Mouse (Mus musculus): ENCODE data around the gene Tmem176b. TPM values are rescaled to one million over a fixed set of nuclear protein-coding genes. Genes with fewer than 3 reads are reported as not detected.
"Not testable (repeated sequence)": the region's sequence is repeated elsewhere in the genome, so short reads cannot be mapped to it uniquely, and the experiment has no call there.

Gene Tmem176b
- polyA plus RNA-seq, 1 experiment from 2014 or later: 235 TPM

DNA sequence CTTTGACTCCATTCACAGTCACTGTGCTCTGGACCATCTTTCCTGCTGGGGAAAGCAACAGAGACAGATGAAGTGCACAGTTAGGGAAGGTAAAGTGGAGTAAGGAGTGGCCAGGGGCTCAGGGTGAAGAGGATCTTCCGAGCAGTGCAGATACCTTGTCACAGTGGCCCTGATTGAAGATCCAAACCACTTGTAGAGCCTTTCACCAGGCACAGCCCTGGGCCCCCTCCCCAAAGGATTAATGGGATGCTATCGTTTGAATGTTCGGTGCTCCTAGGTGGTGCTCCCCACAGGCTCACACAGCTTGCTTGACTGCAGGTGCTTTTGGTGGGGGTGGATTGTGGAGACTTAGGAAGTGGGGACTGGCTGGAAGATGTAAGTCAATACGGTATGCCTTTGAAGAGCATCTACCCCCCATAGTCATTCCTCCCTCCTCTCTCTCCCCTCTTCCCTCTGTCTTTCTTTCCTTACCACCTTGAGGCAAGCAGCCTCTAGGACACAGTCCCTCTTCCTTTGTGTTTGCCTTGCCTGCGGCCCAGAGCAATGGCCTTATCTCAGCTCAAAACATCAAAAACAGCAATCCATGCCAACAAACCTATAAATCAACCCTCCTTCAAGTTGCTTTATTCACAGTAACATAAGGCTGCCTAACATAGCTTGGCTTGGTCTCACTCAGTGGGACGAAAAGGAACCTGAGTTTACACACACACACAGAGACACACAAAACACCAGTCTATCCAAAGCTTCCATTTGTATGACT, 2.8 kb downstream of the Tmem176b start:
- H3K4me1 ChIP-seq: peaks cover 43% of the 10 kb centered on the region
- no peak overlapping the region for H3K4me3 ChIP-seq
- ATAC-seq (ENCODE audit: insufficient number of reproducible peaks, low FRiP score, low TSS enrichment, low read depth): no peak
- no peak overlapping the region for H3K9ac ChIP-seq
- H3K4me2 ChIP-seq: 0 out of 2 replicates have a peak overlapping the region, but pooled peaks have one; percentile 2
- no peaks in the 10 kb centered on the region for H3K9me3 ChIP-seq
- H3K27me3 ChIP-seq: no peaks in the 10 kb centered on the region
- WGBS: 59% methylated on average over 6 of the region's 6 CpGs
- H3K36me3 ChIP-seq: peaks cover 46% of the 10 kb centered on the region
- H3K27ac ChIP-seq: no peak overlapping the region

DNA sequence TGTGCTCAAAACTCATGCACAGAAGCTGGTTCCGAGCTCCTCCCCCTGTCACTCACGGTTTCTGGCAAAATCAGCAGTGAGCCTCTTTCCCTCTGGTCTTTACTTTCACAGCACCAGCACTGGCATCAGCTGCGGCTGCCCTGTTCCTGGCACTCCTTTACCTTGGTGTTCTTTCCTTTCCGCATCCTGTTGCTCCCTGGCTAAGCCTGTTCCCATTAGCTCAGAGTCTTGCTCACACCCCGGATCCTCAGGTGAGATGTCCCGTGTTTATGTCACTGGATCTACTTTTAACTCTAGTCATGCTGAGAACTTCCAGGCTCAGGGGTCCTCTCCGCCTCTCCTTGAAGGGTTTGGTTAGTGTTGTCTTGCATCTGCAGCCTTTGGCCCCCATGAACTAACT, 3.8 kb downstream of the Tmem176b start:
- Histone ChIP-seq H3K4me1 (peaks cover 43% of the 10 kb centered on the region), H3K4me3 (no peak overlapping the region), H3K36me3 (peaks cover 56% of the 10 kb centered on the region), H3K9me3 (no peaks in the 10 kb centered on the region), H3K9ac (no peak overlapping the region), H3K4me2 (no peak overlapping the region), H3K27ac (no peak overlapping the region), H3K27me3 (no peaks in the 10 kb centered on the region)
- ATAC-seq (ENCODE audit: insufficient number of reproducible peaks, low FRiP score, low TSS enrichment, low read depth): no peak
- WGBS: 80% methylated on average over 7 of the region's 7 CpGs

DNA sequence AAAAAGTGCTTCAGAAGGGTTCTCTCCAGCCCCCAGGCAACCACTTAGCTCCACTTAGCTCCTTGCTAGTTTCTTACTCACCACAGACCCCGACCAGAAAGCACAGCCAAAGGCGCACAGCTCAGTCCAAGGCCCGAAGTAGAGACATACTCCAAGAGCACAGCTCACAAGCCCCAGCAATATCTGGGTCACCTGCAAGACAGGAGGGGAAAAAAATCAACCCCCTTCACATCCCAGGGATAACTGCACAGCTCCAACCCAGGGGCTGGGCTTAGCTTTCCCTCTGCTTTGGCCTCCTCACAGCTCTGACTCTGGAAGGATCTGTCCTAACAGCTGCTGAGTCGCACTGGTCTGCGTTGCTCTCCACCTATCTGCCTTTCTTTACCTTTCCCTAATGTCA, 5.2 kb downstream of the Tmem176b start:
- no peaks in the 10 kb centered on the region for H3K9me3 ChIP-seq
- H3K4me2 ChIP-seq: no peak overlapping the region
- no peak overlapping the region for H3K9ac ChIP-seq
- H3K27me3 ChIP-seq: no peaks in the 10 kb centered on the region
- ATAC-seq (ENCODE audit: insufficient number of reproducible peaks, low FRiP score, low TSS enrichment, low read depth): no peak
- H3K4me1 ChIP-seq: peaks cover 30% of the 10 kb centered on the region
- peaks cover 63% of the 10 kb centered on the region for H3K36me3 ChIP-seq
- 88% methylated on average over 5 of the region's 5 CpGs for WGBS
- no peak overlapping the region for H3K27ac ChIP-seq
- H3K4me3 ChIP-seq: no peak overlapping the region

DNA sequence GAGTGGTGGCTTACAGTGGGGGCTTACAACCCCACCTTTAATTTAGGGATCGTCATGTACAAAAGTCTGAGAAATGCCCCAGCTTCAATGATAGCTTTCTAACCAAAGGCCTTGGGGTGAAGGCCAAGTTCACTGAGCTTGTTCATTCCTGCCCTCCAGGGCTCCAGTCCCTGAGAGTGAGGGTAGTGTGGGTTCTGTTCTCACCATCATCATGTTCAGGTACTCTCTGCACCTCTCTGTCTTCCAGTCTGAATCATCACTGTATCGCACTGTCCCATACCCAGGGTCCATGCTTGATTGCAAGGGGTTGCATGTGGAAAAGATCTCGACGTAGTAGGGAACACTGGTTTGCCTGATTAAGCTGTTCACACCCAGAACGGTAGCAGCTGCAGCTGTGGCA, 6.1 kb downstream of the Tmem176b start:
- no peak overlapping the region for H3K4me2 ChIP-seq
- no peak overlapping the region for H3K4me3 ChIP-seq
- H3K36me3 ChIP-seq: peaks cover 63% of the 10 kb centered on the region
- no peaks in the 10 kb centered on the region for H3K27me3 ChIP-seq
- H3K9me3 ChIP-seq: no peaks in the 10 kb centered on the region
- peaks cover 22% of the 10 kb centered on the region for H3K4me1 ChIP-seq
- H3K9ac ChIP-seq: no peak overlapping the region
- H3K27ac ChIP-seq: no peak overlapping the region
- no peak for ATAC-seq (ENCODE audit: insufficient number of reproducible peaks, low FRiP score, low TSS enrichment, low read depth)
- 81% methylated on average over 5 of the region's 5 CpGs for WGBS

DNA sequence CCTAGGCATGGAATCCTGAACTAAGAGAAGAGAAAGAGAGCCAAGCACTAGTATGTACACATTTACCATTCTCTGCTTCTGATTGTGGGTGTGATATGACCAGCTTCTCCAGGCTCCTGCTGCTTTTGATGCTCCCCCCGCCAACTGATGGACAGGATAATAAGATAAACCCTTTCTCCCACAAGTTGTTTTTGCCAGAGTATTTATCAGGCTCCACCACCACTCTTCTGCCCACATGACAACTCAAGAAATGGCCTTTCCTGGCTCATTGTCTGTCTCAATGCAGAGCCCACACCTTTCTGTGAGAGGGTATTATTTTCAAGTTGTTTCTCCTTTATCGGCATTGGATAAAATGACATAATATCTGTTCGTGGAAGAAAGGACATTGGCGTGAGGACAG, 7.8 kb downstream of the Tmem176b start:
- no peaks in the 10 kb centered on the region for H3K27me3 ChIP-seq
- no peak overlapping the region for H3K4me3 ChIP-seq
- no peak overlapping the region for H3K9ac ChIP-seq
- H3K36me3 ChIP-seq: peaks cover 63% of the 10 kb centered on the region
- peaks cover 8% of the 10 kb centered on the region for H3K4me1 ChIP-seq
- no peak overlapping the region for H3K4me2 ChIP-seq
- H3K9me3 ChIP-seq: no peaks in the 10 kb centered on the region
- 97% methylated on average over 4 of the region's 4 CpGs for WGBS
- no peak overlapping the region for H3K27ac ChIP-seq
- no peak for ATAC-seq (ENCODE audit: insufficient number of reproducible peaks, low FRiP score, low TSS enrichment, low read depth)

DNA sequence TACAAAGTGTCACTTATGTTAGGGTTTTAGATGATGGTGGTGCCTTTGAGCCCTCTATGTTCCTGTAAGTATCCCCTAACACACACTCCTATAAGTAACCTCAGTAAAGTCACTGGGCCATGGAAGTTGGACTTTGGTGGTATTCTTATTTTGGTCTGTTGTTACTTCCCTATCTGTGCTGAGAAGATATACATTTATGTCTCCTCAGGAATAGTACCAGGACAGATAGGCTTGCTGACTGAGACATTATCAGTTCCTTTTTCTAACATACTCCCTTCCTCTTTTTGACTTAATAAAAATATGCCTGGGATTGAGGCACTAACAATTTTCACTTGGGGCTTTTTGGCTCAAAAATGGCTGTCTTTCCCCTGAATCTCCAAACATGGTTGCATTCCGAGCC, 8.9 kb downstream of the Tmem176b start:
- H3K27me3 ChIP-seq: no peaks in the 10 kb centered on the region
- H3K36me3 ChIP-seq: peaks cover 54% of the 10 kb centered on the region
- 0 out of 2 replicates have a peak, but pooled peaks cover 2% of the 10 kb centered on the region for H3K4me1 ChIP-seq
- no peak overlapping the region for H3K27ac ChIP-seq
- no peak overlapping the region for H3K4me3 ChIP-seq
- no peak overlapping the region for H3K9ac ChIP-seq
- WGBS: 88% methylated on average over 1 of the region's 1 CpGs
- H3K9me3 ChIP-seq: no peaks in the 10 kb centered on the region
- H3K4me2 ChIP-seq: no peak overlapping the region
- no peak for ATAC-seq (ENCODE audit: insufficient number of reproducible peaks, low FRiP score, low TSS enrichment, low read depth)

DNA sequence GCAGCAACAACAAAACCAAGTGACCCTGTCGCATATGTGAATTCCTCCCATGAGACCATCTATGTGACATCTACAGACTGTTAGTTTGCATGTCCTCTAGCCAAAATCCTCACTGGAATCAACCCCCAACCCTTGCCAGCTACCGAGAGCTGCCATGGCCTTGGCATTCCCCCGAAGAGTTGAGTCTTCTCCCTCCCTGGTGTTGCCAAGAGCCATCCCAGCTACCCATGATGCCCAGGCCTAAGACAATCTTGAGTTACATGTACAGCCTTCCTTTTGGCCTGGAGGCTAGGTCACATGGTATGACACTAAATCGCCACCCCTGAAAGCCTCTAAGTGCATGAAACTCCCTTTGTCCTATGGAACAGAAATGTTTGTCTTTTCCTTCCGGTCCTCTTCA, 10.2 kb downstream of the Tmem176b start:
- no peak overlapping the region for H3K9ac ChIP-seq
- no peaks in the 10 kb centered on the region for H3K4me1 ChIP-seq
- peaks cover 43% of the 10 kb centered on the region for H3K36me3 ChIP-seq
- ATAC-seq (ENCODE audit: insufficient number of reproducible peaks, low FRiP score, low TSS enrichment, low read depth): no peak
- H3K27ac ChIP-seq: no peak overlapping the region
- H3K9me3 ChIP-seq: no peaks in the 10 kb centered on the region
- no peaks in the 10 kb centered on the region for H3K27me3 ChIP-seq
- no peak overlapping the region for H3K4me2 ChIP-seq
- 89% methylated on average over 5 of the region's 5 CpGs for WGBS
- H3K4me3 ChIP-seq: no peak overlapping the region

DNA sequence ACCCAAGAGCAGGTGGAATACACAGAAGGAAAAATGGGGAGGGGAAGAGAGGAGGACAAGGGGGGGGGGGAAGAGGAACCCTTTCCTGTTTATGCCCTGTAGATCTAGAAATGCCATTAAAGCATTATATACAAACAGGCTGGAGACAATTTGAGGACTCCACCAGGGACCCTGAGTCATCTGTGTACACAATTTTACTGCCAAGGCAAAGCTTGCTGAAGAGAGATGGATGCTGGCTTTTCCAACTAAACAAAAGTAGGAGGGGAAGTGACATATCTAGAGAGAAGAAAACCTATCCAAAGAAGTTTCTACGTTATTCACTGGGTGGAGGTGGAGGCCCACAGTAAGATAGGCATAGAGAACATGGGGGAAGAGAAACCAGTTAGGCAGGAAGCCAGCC, 11.1 kb downstream of the Tmem176b start:
- no peak for ATAC-seq (ENCODE audit: insufficient number of reproducible peaks, low FRiP score, low TSS enrichment, low read depth)
- no peak overlapping the region for H3K27ac ChIP-seq
- no peak overlapping the region for H3K4me3 ChIP-seq
- no peaks in the 10 kb centered on the region for H3K4me1 ChIP-seq
- H3K9ac ChIP-seq: no peak overlapping the region
- H3K9me3 ChIP-seq: no peaks in the 10 kb centered on the region
- H3K36me3 ChIP-seq: peaks cover 34% of the 10 kb centered on the region
- H3K27me3 ChIP-seq: no peaks in the 10 kb centered on the region
- no peak overlapping the region for H3K4me2 ChIP-seq
- 70% methylated on average over 1 of the region's 1 CpGs for WGBS

DNA sequence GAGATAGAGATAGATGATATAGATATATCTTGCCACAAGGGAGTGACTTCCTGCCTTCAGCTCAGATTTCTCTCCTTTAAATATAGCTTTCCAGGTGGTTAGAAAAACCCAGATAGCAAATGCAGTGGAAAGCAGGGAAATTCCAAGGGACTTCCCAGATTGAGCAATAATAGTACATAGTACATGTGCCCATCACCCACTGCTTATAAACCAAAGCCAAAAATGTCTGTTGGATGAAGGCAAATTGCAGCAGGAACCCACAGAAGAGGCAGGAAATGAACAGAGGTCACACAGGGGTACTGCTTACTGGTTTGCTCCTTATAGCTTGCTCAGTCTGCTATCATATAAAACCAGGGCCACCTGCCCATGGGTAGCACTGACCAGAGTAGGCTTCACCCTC, 11.6 kb downstream of the Tmem176b start:
- Histone ChIP-seq H3K4me1 (no peaks in the 10 kb centered on the region), H3K27ac (no peak overlapping the region), H3K4me2 (no peak overlapping the region), H3K4me3 (no peak overlapping the region), H3K9ac (no peak overlapping the region), H3K36me3 (peaks cover 28% of the 10 kb centered on the region), H3K27me3 (no peaks in the 10 kb centered on the region), H3K9me3 (no peaks in the 10 kb centered on the region)
- ATAC-seq (ENCODE audit: insufficient number of reproducible peaks, low FRiP score, low TSS enrichment, low read depth): no peak

DNA sequence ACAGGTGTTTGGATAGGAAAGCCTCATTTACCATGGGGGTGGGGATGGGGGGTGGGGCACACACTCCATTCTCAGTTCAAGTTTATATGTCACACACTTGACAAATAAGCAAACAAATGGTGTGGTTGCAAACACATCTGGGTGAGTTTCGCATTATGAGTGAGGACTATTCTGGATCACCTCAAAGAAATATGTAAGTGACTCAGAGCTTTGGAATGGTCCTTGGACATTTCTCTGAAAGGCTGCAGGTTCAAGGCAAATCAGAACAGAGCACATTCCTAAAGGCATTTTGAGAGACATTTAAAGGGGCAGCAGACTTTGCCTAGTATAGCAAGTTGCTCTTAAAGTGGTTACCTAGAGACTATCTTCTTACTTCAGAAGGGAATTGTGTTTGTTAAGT, 12.3 kb downstream of the Tmem176b start:
- Histone ChIP-seq H3K27ac (no peak overlapping the region), H3K4me3 (no peak overlapping the region), H3K4me1 (no peaks in the 10 kb centered on the region), H3K36me3 (peaks cover 22% of the 10 kb centered on the region), H3K27me3 (no peaks in the 10 kb centered on the region), H3K9me3 (no peaks in the 10 kb centered on the region), H3K9ac (no peak overlapping the region), H3K4me2 (no peak overlapping the region)
- ATAC-seq (ENCODE audit: insufficient number of reproducible peaks, low FRiP score, low TSS enrichment, low read depth): no peak
- WGBS: 42% methylated on average over 1 of the region's 1 CpGs

DNA sequence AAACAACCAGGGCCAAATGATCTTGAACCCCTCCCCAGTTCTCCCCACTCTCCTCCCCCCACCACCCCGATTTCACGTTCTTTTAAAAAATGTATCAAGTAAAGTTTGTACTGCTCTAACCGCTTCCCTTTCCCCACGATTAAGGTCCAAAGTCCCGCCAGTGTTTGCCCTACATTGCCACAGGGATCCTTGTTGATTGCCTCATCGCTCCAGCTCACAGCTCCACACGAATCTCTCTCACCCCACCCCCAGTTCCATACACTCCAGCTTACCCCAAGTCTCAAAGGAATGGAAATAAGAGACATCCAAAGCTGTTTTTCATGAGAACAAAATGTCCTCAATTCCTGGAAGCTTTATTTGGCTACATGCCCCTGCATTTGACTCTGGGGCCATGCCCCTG, 16.3 kb downstream of the Tmem176b start:
- Histone ChIP-seq H3K9me3 (no peaks in the 10 kb centered on the region), H3K27ac (no peak overlapping the region), H3K36me3 (no peaks in the 10 kb centered on the region), H3K27me3 (no peaks in the 10 kb centered on the region), H3K4me3 (no peak overlapping the region), H3K9ac (no peak overlapping the region), H3K4me1 (no peaks in the 10 kb centered on the region), H3K4me2 (no peak overlapping the region)
- whole genome bisulfite sequencing: 58% methylated on average over 7 of the region's 7 CpGs
- ATAC-seq (ENCODE audit: insufficient number of reproducible peaks, low FRiP score, low TSS enrichment, low read depth): no peak

DNA sequence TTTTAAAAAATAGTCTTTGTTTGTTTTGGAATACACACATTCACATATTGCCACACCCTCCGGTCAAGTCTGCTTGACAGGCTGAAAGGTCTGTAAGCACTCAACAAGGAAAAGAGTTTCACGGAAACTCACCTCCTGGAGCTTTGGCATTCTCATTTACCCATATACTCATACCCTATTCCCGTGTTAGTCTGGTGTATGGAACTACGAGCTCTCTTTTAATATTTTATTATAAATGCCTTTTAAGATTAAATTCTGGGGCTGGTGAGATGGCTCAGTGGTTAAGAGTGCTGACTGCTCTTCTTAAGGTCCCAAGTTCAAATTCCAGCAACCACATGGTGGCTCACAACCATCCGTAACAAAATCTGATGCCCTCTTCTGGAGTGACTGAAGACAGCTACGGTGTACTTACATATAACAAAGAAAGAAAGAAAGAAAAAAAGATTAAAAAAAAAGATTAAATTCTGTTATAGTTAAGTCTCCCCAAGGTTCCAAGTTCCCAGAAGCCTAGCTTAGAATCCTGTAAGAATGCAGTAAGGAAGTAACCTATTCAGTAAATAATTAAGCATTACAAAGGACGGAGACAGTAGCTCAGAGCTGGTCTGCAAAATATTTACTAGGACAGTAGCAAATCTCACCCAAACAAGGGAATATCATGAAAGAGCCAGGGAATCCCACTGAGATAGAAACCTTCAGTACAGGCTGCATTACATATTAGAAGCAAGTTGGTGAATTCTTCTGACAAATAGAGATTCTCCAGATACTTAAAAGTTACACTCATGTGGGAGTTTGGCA, 19.1 kb downstream of the Tmem176b start:
- ATAC-seq (ENCODE audit: insufficient number of reproducible peaks, low FRiP score, low TSS enrichment, low read depth); H3K4me2 ChIP-seq; H3K4me3 ChIP-seq; H3K36me3 ChIP-seq; H3K27me3 ChIP-seq; H3K9ac ChIP-seq; H3K4me1 ChIP-seq; H3K9me3 ChIP-seq; H3K27ac ChIP-seq: not testable (repeated sequence)
- WGBS: 75% methylated on average over 7 of the region's 7 CpGs
